Mouse (Mus musculus) layer of hippocampus, adult 8-10 months (tissue): ENCODE data around the gene Gpd1. TPM values are rescaled to one million over a fixed set of nuclear protein-coding genes. Genes with fewer than 3 reads are reported as not detected.
"Not testable (repeated sequence)": the region's sequence is repeated elsewhere in the genome, so short reads cannot be mapped to it uniquely, and the experiment has no call there.

Source experiments
- DNase-seq, 2 experiments: peaks; one replicate each; pipeline ENCODE4 v3.0.0; 2022; ENCODE audit warnings: low spot score in 2 of 2
- total RNA-seq, 4 experiments: library from RNA; stranded (reverse); gene quantifications; 2 replicates each; pipeline ENCODE4 v1.2.4; 2022

Gpd1 gene
- total RNA-seq, 4 experiments from 2014 or later: 102 to 138 (median 117) TPM

- DNase-seq: peak in 1 of 2 experiments; percentile 19
These were observed 54.4 kb downstream of the Gpd1 start for GRCm38 (mm10) chr15:99771601-99772276.

GRCm38 (mm10) chr15:99772277-99772880 is 55.1 kb downstream of the Gpd1 start:
- DNase-seq: peak; percentile 76 to 78

GRCm38 (mm10) chr15:99772881-99772924 is 55.4 kb downstream of the Gpd1 start, which contains the start of gene Cers5:
Gene Cers5 (minus strand): TSS chr15:99772885.
- DNase-seq: not testable (repeated sequence)

- DNase-seq: no peak
These were observed 55.6 kb downstream of the Gpd1 start for GRCm38 (mm10) chr15:99772925-99773324.

Other genes with a start within 250 kb of the Gpd1 start
- gene Bcdin3d, start 242.8 kb upstream of the Gpd1 start, total RNA-seq: 1 to 10 TPM; 4.9 to 6.1 (median 5.3) TPM
- 100 to 1,000 TPM; 370 to 420 (median 399) TPM for gene Faim2, start 189.3 kb upstream of the Gpd1 start, total RNA-seq
- gene Aqp2, start 138.5 kb upstream of the Gpd1 start, total RNA-seq: under 1 TPM in 1 of 4 experiments, not detected in 3; 0.32 TPM
- not detected for gene Aqp5, start 126.7 kb upstream of the Gpd1 start, total RNA-seq
- under 1 TPM in 1 of 4 experiments, not detected in 3; 0.36 TPM for gene Aqp6, start 116.1 kb upstream of the Gpd1 start, total RNA-seq
- gene Racgap1, start 65.9 kb upstream of the Gpd1 start, total RNA-seq: 1 to 10 TPM; 4.0 to 6.1 (median 4.8) TPM
- gene Asic1, start 47.1 kb upstream of the Gpd1 start, total RNA-seq: 10 to 100 TPM; 29.0 to 38.6 (median 34.0) TPM
- 100 to 1,000 TPM; 106 to 125 (median 113) TPM for gene Smarcd1, start 15.4 kb upstream of the Gpd1 start, total RNA-seq
- 1 to 10 TPM; 4.6 to 6.4 (median 5.5) TPM for gene Gm17349, start 12.0 kb upstream of the Gpd1 start, total RNA-seq
- gene Cox14, start 8.1 kb downstream of the Gpd1 start, total RNA-seq: 100 to 1,000 TPM; 103 to 125 (median 111) TPM
- gene Cers5, start 55.4 kb downstream of the Gpd1 start, total RNA-seq: 10 to 100 TPM; 24.9 to 34.7 (median 31.4) TPM
- 10 to 100 TPM; 11.0 to 14.6 (median 13.1) TPM for gene Lima1, start 157.9 kb downstream of the Gpd1 start, total RNA-seq
- gene Fam186a, start 249.5 kb downstream of the Gpd1 start, total RNA-seq: under 1 TPM in 3 of 4 experiments, not detected in 1; 0.04 to 0.40 (median 0.07) TPM